Mouse (Mus musculus) frontal cortex, postnatal 36 days (tissue): ENCODE measurements around the gene Mrpl20.

Source experiments
- DNase-seq, 2 experiments: peaks; one replicate each; pipeline ENCODE4 v3.0.0; 2022; ENCODE audit warnings: low spot score in 2 of 2

The Mrpl20 gene

GRCm38 (mm10) chr4:155802741-155803339, at the start of gene Mrpl20:
TSS of gene Mrpl20 (plus strand) at chr4:155802878.
- DNase-seq, result no peak

- DNase-seq, result no peak
Observed at GRCm38 (mm10) chr4:155757011-155757410, 45.7 kb upstream of the Mrpl20 start.

GRCm38 (mm10) chr4:155759862-155760612, 42.6 kb upstream of the Mrpl20 start:
- DNase-seq, result no peak

- DNase-seq, result peak; percentile 98
Observed at GRCm38 (mm10) chr4:155760613-155761355, 41.9 kb upstream of the Mrpl20 start, which contains the start of gene Atad3a. TSS of gene Atad3a (minus strand) at chr4:155761093.

- no peak for DNase-seq
Observed at GRCm38 (mm10) chr4:155761356-155762099, 41.1 kb upstream of the Mrpl20 start.

DNA sequence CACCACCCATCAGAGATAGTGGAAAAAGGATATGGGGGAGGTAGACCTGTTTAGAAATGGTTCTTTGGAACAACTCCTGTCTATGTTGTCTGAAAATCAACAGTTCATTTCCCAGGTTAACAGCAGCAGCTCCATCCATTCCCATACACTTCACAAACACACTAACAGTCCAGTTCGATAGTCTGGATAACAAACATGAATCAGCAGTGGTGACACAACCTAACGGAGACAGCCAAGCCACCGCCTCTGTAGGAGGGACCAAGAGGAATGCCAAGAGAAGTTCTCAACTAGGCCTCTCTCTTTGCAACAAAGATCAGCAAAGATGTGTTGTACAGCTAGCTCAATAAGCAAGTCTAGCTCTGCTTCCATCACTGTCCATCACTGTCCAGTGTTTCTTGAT, 40.3 kb upstream of the Mrpl20 start:
- no peak for DNase-seq

DNA sequence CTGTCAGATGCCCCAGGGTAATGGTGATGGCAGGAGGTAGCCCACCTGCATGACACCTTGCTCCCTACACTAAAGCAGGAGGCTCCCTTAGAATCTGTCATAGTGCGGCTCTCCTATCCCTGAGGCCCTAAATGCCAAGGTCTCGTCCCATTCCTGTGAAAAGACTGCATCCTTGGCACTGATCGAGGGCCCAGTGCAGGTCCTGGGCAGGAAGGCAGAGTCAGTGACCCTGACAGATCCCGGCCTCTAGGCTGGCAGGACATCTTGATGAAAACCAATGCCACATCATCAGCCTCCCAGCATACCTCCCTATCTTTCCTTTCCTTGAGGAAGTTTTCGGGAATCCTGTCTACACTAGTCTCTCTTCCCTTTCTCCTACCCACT, 33.2 kb upstream of the Mrpl20 start:
- DNase-seq, result no peak

DNA sequence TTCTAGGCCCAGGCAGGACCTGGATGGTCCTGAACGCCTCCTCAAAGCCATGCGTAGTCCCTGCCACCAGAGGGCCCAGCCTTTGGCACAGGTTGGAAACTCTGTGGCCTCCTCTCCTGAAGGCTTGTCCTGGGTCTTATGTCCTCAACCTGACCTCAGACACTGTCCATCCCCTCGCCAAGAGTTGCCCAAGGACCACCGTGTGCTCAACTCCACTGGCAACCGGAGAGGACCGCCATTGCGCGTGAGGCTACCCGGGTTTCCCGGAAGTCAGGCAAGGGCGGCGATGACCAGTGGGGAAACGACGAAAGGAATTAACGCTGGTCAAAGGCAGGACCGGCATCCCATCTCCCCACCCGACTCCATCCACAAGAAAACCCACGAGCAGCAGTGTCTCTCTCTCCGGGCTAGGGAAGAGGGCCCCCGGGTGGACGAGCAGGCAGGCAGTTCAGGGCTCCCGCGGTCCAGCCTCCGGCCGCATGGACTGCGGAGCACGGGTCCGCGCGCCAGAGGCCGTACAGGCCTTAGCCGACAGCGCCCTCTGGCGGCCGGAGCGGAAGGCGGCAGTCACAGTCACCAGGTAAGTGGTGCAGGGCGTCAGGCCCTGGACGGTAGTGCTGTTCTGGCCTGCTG, 32.7 kb upstream of the Mrpl20 start:
- peak; percentile 88 to 92 for DNase-seq

DNA sequence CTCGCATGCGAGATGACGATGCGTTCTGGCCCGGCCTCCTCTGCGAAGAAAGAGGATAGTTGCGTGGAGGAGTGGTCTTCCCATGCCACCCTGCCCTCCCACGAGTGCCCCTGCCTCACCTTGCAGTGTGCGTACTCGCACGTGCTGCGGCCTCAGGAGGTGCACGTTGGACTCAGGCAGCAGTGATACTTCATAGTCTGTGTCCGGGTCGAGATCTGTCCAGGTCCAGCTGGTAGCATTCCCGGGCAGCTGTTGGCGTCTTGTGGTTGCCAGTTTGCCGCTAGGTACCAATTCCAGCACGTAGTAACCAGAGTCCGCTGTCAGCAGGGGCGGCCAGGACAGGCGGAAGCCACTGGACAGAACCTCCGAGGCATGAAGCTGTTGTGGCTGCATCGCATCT, 32.1 kb upstream of the Mrpl20 start:
- no peak for DNase-seq

DNA sequence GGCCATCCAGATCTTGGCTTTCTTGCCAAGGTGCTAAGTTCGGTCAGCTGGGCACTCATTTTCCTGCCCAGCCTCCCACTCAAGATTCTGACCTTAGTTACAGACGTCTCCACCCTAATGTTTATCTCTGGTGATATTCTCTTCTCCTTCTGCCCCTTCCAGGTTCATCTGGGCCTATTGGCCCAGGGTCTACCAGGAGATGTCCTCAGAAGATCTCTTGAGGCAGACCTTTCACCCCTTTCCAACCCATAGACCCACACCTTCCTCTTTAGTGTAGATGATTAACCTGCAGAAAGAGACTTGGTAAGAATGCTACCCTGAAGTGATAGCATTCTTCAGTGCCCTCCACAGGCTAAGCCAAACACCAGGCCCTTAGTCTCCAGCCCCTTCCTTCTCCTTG, 31.0 kb upstream of the Mrpl20 start:
- DNase-seq, result no peak

DNA sequence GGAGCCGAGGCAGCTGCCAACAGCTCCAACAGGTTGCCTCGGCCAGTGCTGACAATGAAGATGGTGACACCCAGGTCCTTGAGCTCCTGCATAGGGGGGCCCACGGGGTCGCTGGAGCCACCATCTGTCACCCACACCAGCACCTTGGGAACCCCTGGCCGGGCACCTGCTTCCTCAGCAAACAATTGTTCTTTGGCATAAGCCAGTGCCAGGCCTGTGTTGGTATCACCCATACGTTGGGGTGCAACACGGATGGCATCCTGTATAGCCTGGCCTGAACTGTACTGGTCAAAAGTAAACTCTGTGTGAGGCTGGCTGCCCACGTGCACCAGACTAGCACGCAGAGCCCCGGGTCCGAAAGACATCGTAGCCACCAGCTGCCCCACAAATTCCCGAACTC, 29.9 kb upstream of the Mrpl20 start:
- no peak for DNase-seq

DNA sequence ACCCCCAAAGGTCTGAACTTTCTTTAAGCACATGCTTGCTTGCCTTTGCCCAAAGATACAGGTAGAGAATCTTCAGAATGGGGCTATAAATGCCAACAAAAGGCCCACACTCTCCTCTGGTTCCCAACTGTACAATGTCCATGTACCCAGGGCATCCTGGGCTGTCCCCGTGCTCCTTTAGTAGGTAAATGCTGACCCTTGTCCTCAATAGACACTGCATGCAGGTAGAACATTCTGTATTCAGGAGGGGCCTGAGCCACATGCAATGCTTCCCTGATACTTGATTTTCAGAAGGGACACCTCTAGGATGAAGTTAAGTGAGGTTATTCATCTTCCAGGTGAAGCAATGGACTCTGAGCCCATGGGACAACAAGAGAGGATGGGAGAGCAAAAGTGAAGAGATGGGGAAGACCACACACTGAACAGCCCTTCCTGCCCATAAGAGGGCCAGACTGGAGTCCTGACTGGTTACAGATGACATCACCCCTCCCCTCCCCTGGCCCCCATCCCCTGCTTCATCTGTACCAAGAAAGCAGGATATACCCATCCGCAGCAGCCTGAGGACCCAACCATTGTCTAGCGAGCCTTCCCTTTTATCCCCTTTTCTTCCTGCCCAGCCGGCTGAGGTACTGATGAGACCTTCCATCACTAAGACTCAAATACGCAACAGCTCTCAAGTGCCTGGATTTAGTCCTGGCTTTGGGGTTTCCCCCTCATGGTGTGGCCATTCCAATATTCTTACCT, 29.2 kb upstream of the Mrpl20 start:
- no peak for DNase-seq

- peak; percentile 81 to 85 for DNase-seq
Observed at GRCm38 (mm10) chr4:155774280-155774754, 28.4 kb upstream of the Mrpl20 start, which contains the start of gene Vwa1. TSS of gene Vwa1 (minus strand) at chr4:155774698.

DNA sequence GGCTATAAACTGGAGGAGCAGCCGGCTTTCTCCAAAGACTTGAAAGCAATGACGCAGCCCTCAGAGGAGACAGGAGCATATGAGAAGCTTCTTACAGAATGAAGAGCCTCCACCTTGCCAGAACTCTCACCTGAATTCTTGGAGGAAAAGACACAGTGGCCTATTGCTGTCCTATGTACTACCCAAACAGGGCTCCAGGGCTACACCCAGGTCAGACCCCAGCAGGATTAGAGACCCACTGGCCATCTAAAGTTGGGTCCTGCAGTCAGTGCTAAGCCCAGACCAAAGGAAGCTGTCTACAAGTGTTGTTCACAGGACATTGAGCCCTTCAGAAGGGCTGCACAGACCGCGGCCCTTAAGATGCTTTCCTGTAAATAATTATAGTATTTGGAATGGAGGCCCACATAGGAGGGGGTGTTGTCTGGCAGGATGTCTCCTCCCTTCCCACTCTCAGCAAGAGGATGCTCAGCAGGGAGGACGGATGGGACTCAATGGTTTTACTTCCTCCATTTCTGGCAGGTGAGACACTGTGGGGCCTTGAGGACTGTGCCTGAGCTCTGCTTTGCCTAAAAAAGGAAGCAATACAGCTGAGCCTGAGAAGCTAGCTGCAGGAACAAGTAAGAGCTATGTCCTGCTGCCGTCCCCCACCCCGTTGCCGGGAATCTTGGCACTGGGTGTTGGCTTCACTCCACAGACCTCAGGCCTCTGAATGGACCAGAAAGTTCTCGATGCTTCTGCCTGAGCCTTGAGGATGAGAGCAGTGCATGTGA, 27.5 kb upstream of the Mrpl20 start:
- DNase-seq, result peak; percentile 43 to 55

- DNase-seq, result no peak
Observed at GRCm38 (mm10) chr4:155775855-155776254, 26.8 kb upstream of the Mrpl20 start.

- peak; percentile 46 to 54 for DNase-seq
Observed at GRCm38 (mm10) chr4:155776704-155777335, 25.9 kb upstream of the Mrpl20 start.

- DNase-seq, result no peak
Observed at GRCm38 (mm10) chr4:155777816-155778215, 24.9 kb upstream of the Mrpl20 start.

- DNase-seq, result no peak
Observed at GRCm38 (mm10) chr4:155779498-155779897, 23.2 kb upstream of the Mrpl20 start.

GRCm38 (mm10) chr4:155780895-155781294, 21.8 kb upstream of the Mrpl20 start:
- DNase-seq, result peak in 1 of 2 experiments; percentile 23
